ENCODE assay signal across 18 mouse cellular contexts in genomic region chr4:38785016-38785415, GRCm38 (mm10).
"Had no signal": no experiment of that assay in that cellular context is flagged by ENCODE, and none has a peak within 500 bp of the region (broad histone marks: within the 10 kb centered on the region; RNA-seq: fewer than 3 reads in every experiment).

No protein-coding gene starts in this region.

- DNase-seq: kidney, adult 18-20 months; kidney, postnatal 10 days; kidney, postnatal 4 days; liver; liver, embryonic 13.5 days; liver, postnatal 0 days; lung, postnatal 14 days; retina, postnatal 1 day; right cerebral cortex, postnatal 14 days; thymus, postnatal 4 days had no signal

- H3K9me3 ChIP-seq: intestine, embryonic 15.5 days; limb, embryonic 12.5 days; liver, embryonic 13.5 days; megakaryocyte, embryonic 14.5 days; midbrain, embryonic 15.5 days; neural tube, embryonic 13.5 days had no signal

- H3K4me3 ChIP-seq: intestine, embryonic 15.5 days; layer of hippocampus, adult 2 months; limb, embryonic 12.5 days; liver, embryonic 13.5 days; megakaryocyte, embryonic 14.5 days; midbrain, embryonic 15.5 days; neural tube, embryonic 13.5 days had no signal

- H3K9ac ChIP-seq: intestine, embryonic 15.5 days; limb, embryonic 12.5 days; liver, embryonic 13.5 days; liver, postnatal 0 days; midbrain, embryonic 15.5 days; neural tube, embryonic 13.5 days had no signal

- H3K27ac ChIP-seq: intestine, embryonic 15.5 days; layer of hippocampus, adult 2 months; limb, embryonic 12.5 days; liver, embryonic 13.5 days; macrophage; midbrain, embryonic 15.5 days; neural tube, embryonic 13.5 days had no signal

- H3K36me3 ChIP-seq: intestine, embryonic 15.5 days; limb, embryonic 12.5 days; liver, embryonic 13.5 days; midbrain, embryonic 15.5 days; neural tube, embryonic 13.5 days had no signal

- H3K4me2 ChIP-seq: intestine, embryonic 15.5 days; limb, embryonic 12.5 days; liver, embryonic 13.5 days; midbrain, embryonic 11.5 days; midbrain, embryonic 15.5 days; neural tube, embryonic 13.5 days had no signal

- ATAC-seq: intestine, embryonic 15.5 days; liver, postnatal 0 days; midbrain, embryonic 15.5 days had no signal

- H3K4me1 ChIP-seq: intestine, embryonic 15.5 days; limb, embryonic 12.5 days; liver, embryonic 13.5 days; megakaryocyte, embryonic 14.5 days; midbrain, embryonic 15.5 days; neural tube, embryonic 13.5 days had no signal

- H3K27me3 ChIP-seq: intestine, embryonic 15.5 days; limb, embryonic 12.5 days; liver, embryonic 13.5 days; megakaryocyte, embryonic 14.5 days; midbrain, embryonic 15.5 days; neural tube, embryonic 13.5 days had no signal
